Mouse (Mus musculus) spleen, adult 2 months (tissue): ENCODE results near the gene Tspan15.

Experiments used
- CTCF ChIP-seq: fragments of 200-500 bp; IDR thresholded peaks from 2 replicates; pipeline ENCODE4 v1.5.1; 2011; ENCODE audit warnings: mild to moderate bottlenecking, inconsistent platforms; ENCODE audit not compliant: insufficient read depth, insufficient read length, insufficient replicate concordance; ENCODE audit errors: extremely low read depth
- POLR2A ChIP-seq: fragments of 200-500 bp; IDR thresholded peaks from 2 replicates; pipeline ENCODE4 v1.6.1; 2011; ENCODE audit warnings: low read depth, low read length, inconsistent platforms

- TF ChIP-seq POLR2A (no peak), CTCF (no peak)
Measured at GRCm38 (mm10) chr10:62258298-62258697, 27.2 kb upstream of the Tspan15 start.
